Mouse (Mus musculus) adrenal gland, postnatal 14 days (tissue): ENCODE results near the gene AC109138.7. TPM values are rescaled to one million over a fixed set of nuclear protein-coding genes. Genes with fewer than 3 reads are reported as not detected.

Experiments
- DNase-seq: peaks from one replicate; pipeline ENCODE4 v3.0.0; 2021; ENCODE audit warnings: mixed read lengths
- long read RNA-seq, 2 experiments: library from polyadenylated mRNA; stranded (forward); transcript quantifications; one replicate each; pipeline ENCODE4 v2.0.0; 2021
- total RNA-seq: library from RNA; stranded (reverse); gene quantifications from 2 replicates; pipeline ENCODE4 v1.2.3, GENCODE M21; 2021

The AC109138.7 gene
- not detected in 2 replicates for total RNA-seq
- long read RNA-seq, experiment 1, partial matches to known transcripts, result 0 of 3 reads
- long read RNA-seq, experiment 1, other reads (novel, unspliced or antisense), result 3 of 3 reads
- long read RNA-seq, experiment 2, partial matches to known transcripts, result 0 of 4 reads
- long read RNA-seq, experiment 2, other reads (novel, unspliced or antisense), result 4 of 4 reads

- DNase-seq, result peak; percentile 81
Measured at GRCm38 (mm10) chr19:4214071-4214770, at the start of gene AC109138.7, which contains the start of gene Clcf1. TSS of gene AC109138.7 (plus strand) at chr19:4214357. TSS of gene Clcf1 (plus strand) at chr19:4214238.

GRCm38 (mm10) chr19:4164721-4165120 lies 49.4 kb upstream of the AC109138.7 start:
- peak; percentile 78 for DNase-seq

- DNase-seq, result no peak
Measured at GRCm38 (mm10) chr19:4166678-4167476, 47.3 kb upstream of the AC109138.7 start.

- peak; percentile 99 for DNase-seq
Measured at GRCm38 (mm10) chr19:4169378-4169784, 44.8 kb upstream of the AC109138.7 start.

- DNase-seq, result no peak
Measured at GRCm38 (mm10) chr19:4169810-4170209, 44.3 kb upstream of the AC109138.7 start.

GRCm38 (mm10) chr19:4170723-4171392 lies 43.3 kb upstream of the AC109138.7 start:
- DNase-seq, result no peak

GRCm38 (mm10) chr19:4171393-4172290 lies 42.5 kb upstream of the AC109138.7 start:
- no peak for DNase-seq

- DNase-seq, result no peak
Measured at GRCm38 (mm10) chr19:4172925-4173324, 41.2 kb upstream of the AC109138.7 start.

GRCm38 (mm10) chr19:4175368-4175947 lies 38.7 kb upstream of the AC109138.7 start, which contains the start of gene Carns1:
TSS of gene Carns1 (minus strand) at chr19:4175479.
- DNase-seq, result no peak

GRCm38 (mm10) chr19:4180411-4180810 lies 33.7 kb upstream of the AC109138.7 start:
- DNase-seq, result no peak

- peak; percentile 89 for DNase-seq
Measured at GRCm38 (mm10) chr19:4181892-4182291, 32.3 kb upstream of the AC109138.7 start.

GRCm38 (mm10) chr19:4183689-4184088 lies 30.5 kb upstream of the AC109138.7 start:
- DNase-seq, result no peak

- peak; percentile 60 for DNase-seq
Measured at GRCm38 (mm10) chr19:4184976-4185975, 28.9 kb upstream of the AC109138.7 start.

- no peak for DNase-seq
Measured at GRCm38 (mm10) chr19:4187303-4187702, 26.9 kb upstream of the AC109138.7 start.

GRCm38 (mm10) chr19:4189051-4189620 lies 25.0 kb upstream of the AC109138.7 start:
- DNase-seq, result no peak

GRCm38 (mm10) chr19:4190831-4191334 lies 23.3 kb upstream of the AC109138.7 start, which contains the start of gene Tbc1d10c:
TSS of gene Tbc1d10c (minus strand) at chr19:4191284.
- peak; percentile 63 for DNase-seq

GRCm38 (mm10) chr19:4191528-4192250 lies 22.5 kb upstream of the AC109138.7 start, which contains the start of gene Ppp1ca:
TSS of gene Ppp1ca (plus strand) at chr19:4192065.
- DNase-seq, result peak; percentile 99
